Mouse (Mus musculus) MEL (cell line): ENCODE measurements at regions not wholly inside any gene's neighbourhood (a gene's known extent, or its start where the extent isn't known, plus 50 kb on each side); places are given as distances from the start of the nearest gene placed in this dataset.
A peak's percentile ranks its signal among the peaks of the same experiment; 100 is the strongest.

ENCODE experiments used
- DNase-seq: peaks from one replicate; pipeline ENCODE4 v3.0.0; 2011; ENCODE audit warnings: low read depth, low spot score
- H3K27ac ChIP-seq: 2 replicates; pipeline ENCODE4 v1.5.1; 2012; ENCODE audit warnings: low read depth, mild to moderate bottlenecking, control low read depth, low read length, moderate library complexity; ENCODE audit not compliant: control insufficient read depth
- H3K27me3 ChIP-seq, 2 experiments: fragments of 150-350 bp in 1 of 2; sonication (generic) in 1 of 2; 2 replicates each; pipeline ENCODE4 v1.6.1; 2012; ENCODE audit warnings: low read length in 2 of 2, mild to moderate bottlenecking in 2 of 2, improper control_type of control experiment in 1 of 2, moderate library complexity in 1 of 2; ENCODE audit not compliant: insufficient read depth in 2 of 2, control insufficient read depth in 1 of 2
- H3K36me3 ChIP-seq, 2 experiments: 2 replicates each; pipeline ENCODE4 v1.6.1; 2012 to 2014; ENCODE audit warnings: low read length in 2 of 2, improper control_type of control experiment in 1 of 2, inconsistent platforms in 1 of 2, mild to moderate bottlenecking in 1 of 2; ENCODE audit not compliant: insufficient read depth in 2 of 2, control insufficient read depth in 1 of 2
- H3K4me1 ChIP-seq, 2 experiments: fragments of 150-350 bp in 1 of 2; sonication (generic) in 1 of 2; 2 replicates each; pipeline ENCODE4 v1.6.1; 2012; ENCODE audit warnings: low read length in 2 of 2, improper control_type of control experiment in 1 of 2, mild to moderate bottlenecking in 1 of 2; ENCODE audit not compliant: insufficient read depth in 2 of 2, control insufficient read depth in 1 of 2
- H3K4me3 ChIP-seq, 2 experiments: fragments of 150-350 bp in 1 of 2; sonication (generic) in 1 of 2; 2 replicates each; pipeline ENCODE4 v1.5.1; 2012; ENCODE audit warnings: low read depth in 2 of 2, low read length in 2 of 2, mild to moderate bottlenecking in 2 of 2, moderate library complexity in 2 of 2, control low read depth in 1 of 2, improper control_type of control experiment in 1 of 2; ENCODE audit not compliant: control insufficient read depth in 1 of 2, insufficient read depth in 1 of 2
- H3K79me2 ChIP-seq: 2 replicates; pipeline ENCODE4 v1.6.1; 2012; ENCODE audit warnings: mild to moderate bottlenecking, low read length, moderate library complexity; ENCODE audit not compliant: control insufficient read depth, poor library complexity, insufficient read depth
- H3K9ac ChIP-seq: 2 replicates; pipeline ENCODE4 v1.6.1; 2012; ENCODE audit warnings: low read depth, mild to moderate bottlenecking, control low read depth, low read length, moderate library complexity; ENCODE audit not compliant: control insufficient read depth, poor library complexity, severe bottlenecking
- H3K9me3 ChIP-seq: fragments of 150-350 bp; sonication (generic); replicated peaks from 2 replicates; pipeline ENCODE4 v1.6.1; 2012; ENCODE audit warnings: mild to moderate bottlenecking, low read length, improper control_type of control experiment, moderate library complexity; ENCODE audit not compliant: insufficient read depth
- CHD1 ChIP-seq: IDR thresholded peaks from 2 replicates; pipeline ENCODE4 v1.6.1; 2012; ENCODE audit warnings: low read depth, mild to moderate bottlenecking, inconsistent platforms, low read length, improper control_type of control experiment
- CTCF ChIP-seq, 3 experiments: IDR thresholded peaks in 2 of 3; conservative IDR thresholded peaks in 1 of 3; 2 replicates each; pipeline ENCODE4 v1.5.1; 2011 to 2012; ENCODE audit warnings: low read length in 3 of 3, low read depth in 2 of 3, mild to moderate bottlenecking in 2 of 3, improper control_type of control experiment in 1 of 3, inconsistent platforms in 1 of 3, mixed read lengths in 1 of 3, moderate library complexity in 1 of 3; ENCODE audit not compliant: control insufficient read depth in 1 of 3, insufficient read depth in 1 of 3, poor library complexity in 1 of 3, severe bottlenecking in 1 of 3
- E2F4 ChIP-seq: IDR thresholded peaks from 2 replicates; pipeline ENCODE4 v1.6.1; 2011; ENCODE audit warnings: low read depth, low read length, improper control_type of control experiment, borderline replicate concordance
- ETS1 ChIP-seq: IDR thresholded peaks from 2 replicates; pipeline ENCODE4 v1.6.1; 2012; ENCODE audit warnings: low read depth, mild to moderate bottlenecking, inconsistent platforms, low read length, improper control_type of control experiment, moderate library complexity
- GATA1 ChIP-seq: IDR thresholded peaks from 2 replicates; pipeline ENCODE4 v1.6.1; 2011; ENCODE audit warnings: low read depth, low read length, improper control_type of control experiment
- JUND ChIP-seq: IDR thresholded peaks from 2 replicates; pipeline ENCODE4 v1.6.1; 2011; ENCODE audit warnings: low read depth, mild to moderate bottlenecking, improper control_type of control experiment, low read length
- MXI1 ChIP-seq: IDR thresholded peaks from 2 replicates; pipeline ENCODE4 v1.6.1; 2011; ENCODE audit warnings: mild to moderate bottlenecking, low read depth, low read length, improper control_type of control experiment
- MYB ChIP-seq: IDR thresholded peaks from 2 replicates; pipeline ENCODE4 v1.6.1; 2011; ENCODE audit warnings: mild to moderate bottlenecking, low read depth, low read length, improper control_type of control experiment
- NRF1 ChIP-seq: IDR thresholded peaks from 2 replicates; pipeline ENCODE4 v1.6.1; 2014; ENCODE audit warnings: low read depth, mild to moderate bottlenecking, inconsistent platforms, low read length, improper control_type of control experiment, moderate library complexity; ENCODE audit not compliant: poor library complexity, insufficient read depth, severe bottlenecking
- POLR2AphosphoS2 ChIP-seq: IDR thresholded peaks from 2 replicates; pipeline ENCODE4 v1.6.1; 2011; ENCODE audit warnings: low read length, improper control_type of control experiment
- POLR2AphosphoS5 ChIP-seq: IDR thresholded peaks from 2 replicates; pipeline ENCODE4 v1.6.1; 2012; ENCODE audit warnings: low read depth, borderline replicate concordance, mild to moderate bottlenecking, inconsistent platforms, low read length, moderate library complexity, mixed read lengths
- RAD21 ChIP-seq: IDR thresholded peaks from 2 replicates; pipeline ENCODE4 v1.6.1; 2011; ENCODE audit warnings: mild to moderate bottlenecking, low read depth, low read length, improper control_type of control experiment
- SMC3 ChIP-seq: IDR thresholded peaks from 2 replicates; pipeline ENCODE4 v1.6.1; 2011; ENCODE audit warnings: low read depth, low read length, improper control_type of control experiment
- TBP ChIP-seq: IDR thresholded peaks from 2 replicates; pipeline ENCODE4 v1.8.0; 2011; ENCODE audit warnings: low read depth, low read length, improper control_type of control experiment
- UBTF ChIP-seq: IDR thresholded peaks from 2 replicates; pipeline ENCODE4 v1.6.1; 2012; ENCODE audit warnings: low read depth, mild to moderate bottlenecking, inconsistent platforms, low read length, improper control_type of control experiment, moderate library complexity, borderline replicate concordance; ENCODE audit not compliant: insufficient read depth
- ZC3H11A ChIP-seq: IDR thresholded peaks from 2 replicates; pipeline ENCODE4 v1.6.1; 2012; ENCODE audit warnings: low read depth, mild to moderate bottlenecking, inconsistent platforms, low read length, improper control_type of control experiment
- ZNF384 ChIP-seq: IDR thresholded peaks from 2 replicates; pipeline ENCODE4 v1.6.1; 2012; ENCODE audit warnings: low read depth, mild to moderate bottlenecking, inconsistent platforms, low read length, improper control_type of control experiment

- H3K27me3 ChIP-seq = no peaks in the 10 kb centered on the region
- TF ChIP-seq ETS1 (no peak), RAD21 (peak; percentile 86), CTCF (IDR thresholded peaks at IDR 0.05 in 2 of 3, conservative IDR thresholded peaks at IDR 0.05 in 1 of 3; ENCODE audit: control insufficient read depth in 1 of 3, insufficient read depth in 1 of 3, low read depth in 2 of 3, low read length in 3 of 3, poor library complexity in 1 of 3, severe bottlenecking in 1 of 3) (peak in 2 of 3 experiments; percentile 75 to 92; a peak in 5 of 6 replicates), TBP (no peak), POLR2AphosphoS2 (no peak), UBTF (no peak), MYB (no peak), GATA1 (peak; percentile 65; the same call in 1 of the 2 replicates), MXI1 (no peak), SMC3 (peak; percentile 93), JUND (no peak; the same call in 1 of the 2 replicates), ZNF384 (no peak), ZC3H11A (peak; percentile 76), POLR2AphosphoS5 (no peak)
Observed at GRCm38 (mm10) chr2:101472449-101473115, 151.9 kb upstream of the Rag2 start.

GRCm38 (mm10) chr2:101473116-101473485, 151.4 kb upstream of the Rag2 start:
- Histone ChIP-seq H3K79me2 (no peaks in the 10 kb centered on the region), H3K4me3 (no peak overlapping the region), H3K27me3 (no peaks in the 10 kb centered on the region), H3K36me3 (no peaks in the 10 kb centered on the region), H3K4me1 (no peaks in the 10 kb centered on the region)
- DNase-seq = no peak
- TF ChIP-seq NRF1 (no peak), MYB (no peak), CHD1 (no peak), E2F4 (no peak)
- TF ChIP-seq, all 39 proteins: peak for 0
- no peak overlapping the region for H3K9ac ChIP-seq
- H3K27ac ChIP-seq = no peak overlapping the region
- H3K9me3 ChIP-seq = no peaks in the 10 kb centered on the region

More at GRCm38 (mm10) chr2:101472449-101473115, 151.9 kb upstream of the Rag2 start:
- no peak overlapping the region for H3K4me3 ChIP-seq
- no peaks in the 10 kb centered on the region for H3K4me1 ChIP-seq
- DNase-seq = peak; percentile 89
- H3K9ac ChIP-seq = no peak overlapping the region
- H3K79me2 ChIP-seq = no peaks in the 10 kb centered on the region
- no peak overlapping the region for H3K27ac ChIP-seq
- H3K9me3 ChIP-seq = no peaks in the 10 kb centered on the region
- no peaks in the 10 kb centered on the region for H3K36me3 ChIP-seq
